Mouse (Mus musculus) liver, postnatal 0 days (tissue): Measurements from ENCODE around the gene Noxred1.

Experiments used
- CTCF ChIP-seq: sonication (generic); IDR thresholded peaks from 2 replicates; pipeline ENCODE4 v1.5.1; 2016; ENCODE audit warnings: antibody characterized with exemption, low read depth
- EP300 ChIP-seq: IDR thresholded peaks from 2 replicates; pipeline ENCODE4 v1.6.1; 2016; ENCODE audit warnings: antibody characterized with exemption, low read depth, mild to moderate bottlenecking

- TF ChIP-seq CTCF (no peak), EP300 (no peak)
These were observed 43.2 kb upstream of the Noxred1 start for GRCm38 (mm10) chr12:87281766-87282165.
